Mouse (Mus musculus): ENCODE measurements around the gene Arid5b.

- no peak for TF ChIP-seq CTCF (conservative IDR thresholded peaks at IDR 0.05; ENCODE audit: low read length)
- no peak for TF ChIP-seq POU5F1 (IDR thresholded peaks at IDR 0.05; ENCODE audit: borderline replicate concordance, low read length)
- TF ChIP-seq NANOG (IDR thresholded peaks at IDR 0.05; ENCODE audit: borderline replicate concordance, low read length): no peak
These were observed 207.5 kb downstream of the Arid5b start for GRCm38 (mm10) chr10:68071041-68071440.

Measured in E14TG2a.4 (cell line).